Mouse (Mus musculus) bone marrow macrophage, adult 2 months (primary cell): ENCODE results near the gene Casc3.

ENCODE experiments used
- CTCF ChIP-seq: IDR thresholded peaks from 2 replicates; pipeline ENCODE4 v1.5.1; 2012; ENCODE audit warnings: low read depth, mild to moderate bottlenecking, low read length, moderate library complexity
- POLR2A ChIP-seq: IDR thresholded peaks from 2 replicates; pipeline ENCODE4 v1.6.1; 2012; ENCODE audit warnings: mild to moderate bottlenecking, low read depth, low read length, borderline replicate concordance

DNA sequence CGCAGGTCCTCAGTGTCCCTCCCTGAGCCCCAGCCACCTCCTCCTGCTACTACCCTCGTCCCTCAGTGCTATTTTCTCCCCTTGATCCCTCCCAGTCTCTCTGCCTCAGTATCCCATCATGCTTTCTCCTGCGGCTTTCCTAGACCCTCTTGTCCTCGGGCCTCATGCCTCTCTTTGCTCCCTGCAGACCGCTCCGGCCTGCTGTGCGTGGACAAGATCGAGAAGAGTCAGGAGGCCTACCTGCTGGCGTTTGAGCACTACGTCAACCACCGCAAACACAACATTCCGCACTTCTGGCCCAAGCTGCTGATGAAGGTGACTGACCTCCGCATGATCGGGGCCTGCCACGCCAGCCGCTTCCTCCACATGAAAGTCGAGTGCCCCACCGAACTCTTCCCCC is 40.6 kb upstream of the Casc3 start:
- TF ChIP-seq CTCF: no peak
- no peak for TF ChIP-seq POLR2A
